In the genomic region with DNA sequence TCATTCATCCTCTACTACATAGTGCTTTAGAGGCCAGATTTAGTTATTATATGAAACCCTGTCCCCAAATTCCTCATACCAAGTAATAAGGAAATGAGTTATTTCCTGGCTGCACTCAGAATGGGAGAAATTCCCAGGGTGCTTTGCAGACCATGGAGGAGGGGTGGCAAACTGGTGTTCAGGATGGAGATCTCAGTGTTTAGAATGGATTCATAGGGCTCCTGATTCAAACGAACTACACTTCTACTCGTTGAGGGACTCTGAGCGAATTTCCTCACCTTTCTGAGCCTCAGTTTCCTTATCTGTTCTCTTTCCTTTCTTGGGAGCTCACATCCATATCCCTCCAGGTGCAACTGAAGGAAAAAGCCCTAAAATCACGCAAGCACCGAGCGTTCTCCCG, we compare ENCODE assay signal across 8 mouse cellular contexts. TPM values are rescaled to one million over a fixed set of nuclear protein-coding genes. Genes with fewer than 3 reads are reported as not detected.
DNase-seq lines count a peak whose midpoint lies in the region; ATAC-seq and TF ChIP-seq lines count a peak whose summit lies in the region.

No protein-coding gene starts in this region.

- no peak for DNase-seq in cerebellum, adult 2 months
- no peak for DNase-seq in cerebellum, adult 8-10 months
- no peak for DNase-seq in heart, postnatal 0 days (ENCODE audit: low spot score)
- peak; percentile 50 for DNase-seq in lung, postnatal 10 days
- DNase-seq in adrenal gland, postnatal 25 days: no peak
- no peak for DNase-seq in gastrocnemius, adult 18-20 months (ENCODE audit: low spot score)

- TF ChIP-seq CTCF in cerebellum, adult 2 months (IDR thresholded peaks at IDR 0.05; ENCODE audit: borderline replicate concordance, insufficient read depth, low read depth, low read length): no peak
- no peak for TF ChIP-seq CTCF in heart, postnatal 0 days (IDR thresholded peaks at IDR 0.05; ENCODE audit: low read depth)

- H3K4me2 ChIP-seq in heart, postnatal 0 days (ENCODE audit: low read depth, low read length): peak overlapping the region; percentile 74

- no peak for ATAC-seq in megakaryocyte, adult 5-6 weeks (ENCODE audit: poor library complexity, severe bottlenecking)
- ATAC-seq in heart, postnatal 0 days (ENCODE audit: insufficient read depth, low read depth): no peak

- no peak for TF ChIP-seq POLR2A in cerebellum, adult 2 months (IDR thresholded peaks at IDR 0.05; ENCODE audit: borderline replicate concordance, insufficient read depth, low read length)

- peaks cover 24% of the 10 kb centered on the region for H3K36me3 ChIP-seq in megakaryocyte, embryonic 14.5 days (replicated peaks; ENCODE audit: low read length)
- no peaks in the 10 kb centered on the region for H3K36me3 ChIP-seq in heart, postnatal 0 days (replicated peaks; ENCODE audit: control insufficient read depth, insufficient read depth, low read length)

- H3K27ac ChIP-seq in cerebellum, adult 2 months (ENCODE audit: insufficient read depth, low read length): peak overlapping the region; percentile 91
- H3K27ac ChIP-seq in heart, postnatal 0 days (ENCODE audit: low read depth): no peak overlapping the region

- TF ChIP-seq EP300 in heart, postnatal 0 days (IDR thresholded peaks at IDR 0.05; ENCODE audit: low read depth): no peak

- H3K9ac ChIP-seq in heart, postnatal 0 days (replicated peaks; ENCODE audit: low read depth, low read length): peak overlapping the region; percentile 58

- H3K9me3 ChIP-seq in megakaryocyte, embryonic 14.5 days: no peaks in the 10 kb centered on the region
- H3K9me3 ChIP-seq in heart, postnatal 0 days (replicated peaks; ENCODE audit: control insufficient read depth, low read length): no peaks in the 10 kb centered on the region

- H3K4me3 ChIP-seq in cerebellum, adult 2 months (replicated peaks; ENCODE audit: insufficient read depth, low read depth, low read length): peak overlapping the region; percentile 71
- peak overlapping the region; percentile 94 for H3K4me3 ChIP-seq in megakaryocyte, embryonic 14.5 days (replicated peaks)
- peak overlapping the region; percentile 79 for H3K4me3 ChIP-seq in heart, postnatal 0 days (ENCODE audit: low read depth, low read length)

- H3K27me3 ChIP-seq in cerebellum, adult 2 months (ENCODE audit: control insufficient read depth, insufficient read depth, low read length): no peaks in the 10 kb centered on the region
- no peaks in the 10 kb centered on the region for H3K27me3 ChIP-seq in megakaryocyte, embryonic 14.5 days (replicated peaks)
- H3K27me3 ChIP-seq in heart, postnatal 0 days (ENCODE audit: control insufficient read depth, insufficient read depth, low read length): peaks cover 23% of the 10 kb centered on the region

- WGBS in cerebellum, adult 2 months: 3% methylated on average over 7 of the region's 7 CpGs
- WGBS in heart, postnatal 0 days: 5% methylated on average over 7 of the region's 7 CpGs

- peaks cover 9% of the 10 kb centered on the region for H3K4me1 ChIP-seq in cerebellum, adult 2 months (ENCODE audit: control insufficient read depth, insufficient read depth, low read length)
- peaks cover 85% of the 10 kb centered on the region for H3K4me1 ChIP-seq in megakaryocyte, embryonic 14.5 days
- H3K4me1 ChIP-seq in heart, postnatal 0 days (ENCODE audit: control insufficient read depth, insufficient read depth): 0 out of 2 replicates have a peak, but pooled peaks cover 13% of the 10 kb centered on the region

RNA-seq across cellular contexts. Expression of a gene that starts 0.4 kb away (rescaled TPM):
- 16.3 and 17.1 TPM in 2 replicates for polyA plus RNA-seq in cerebellum, adult 2 months (2012; rRNA removed)
- 2.0 and 5.1 TPM in 2 replicates for polyA plus RNA-seq in megakaryocyte, embryonic 14.5 days (2012; ENCODE audit: insufficient read depth, low replicate concordance)
- 13.3 and 18.0 TPM in 2 replicates for total RNA-seq in megakaryocyte, adult 5-6 weeks (2015)
- 16.6 and 17.4 TPM in 2 replicates for total RNA-seq in megakaryocyte, adult 5-6 weeks (2017)
- 6.7 and 6.8 TPM in 2 replicates for total RNA-seq in heart, postnatal 0 days (2014; rRNA removed; ENCODE audit: low replicate concordance)
- 2.0 and 2.9 TPM in 2 replicates for polyA plus RNA-seq in heart, postnatal 0 days (2015; fragmentation: Nextera tagmentation; extraction: Ambion mirVana)
- 14.7 and 26.0 TPM in 2 replicates for total RNA-seq in adrenal gland, postnatal 25 days (2021)
- total RNA-seq in gastrocnemius, adult 18-20 months (2021): 10 to 100 TPM; 22.5 to 23.7 TPM

RNA-seq across cellular contexts. Expression of a gene that starts 43.7 kb away (rescaled TPM):
- polyA plus RNA-seq in cerebellum, adult 2 months (2012; rRNA removed): 66.7 and 69.5 TPM in 2 replicates
- 5.5 and 17.8 TPM in 2 replicates for polyA plus RNA-seq in megakaryocyte, embryonic 14.5 days (2012; ENCODE audit: insufficient read depth, low replicate concordance)
- total RNA-seq in megakaryocyte, adult 5-6 weeks (2015): 70.0 and 77.0 TPM in 2 replicates
- total RNA-seq in megakaryocyte, adult 5-6 weeks (2017): 31.8 and 39.4 TPM in 2 replicates
- 93.2 and 110 TPM in 2 replicates for total RNA-seq in heart, postnatal 0 days (2014; rRNA removed; ENCODE audit: low replicate concordance)
- polyA plus RNA-seq in heart, postnatal 0 days (2015; fragmentation: Nextera tagmentation; extraction: Ambion mirVana): 130 TPM in 2 replicates
- 52.7 and 59.6 TPM in 2 replicates for total RNA-seq in adrenal gland, postnatal 25 days (2021)
- total RNA-seq in gastrocnemius, adult 18-20 months (2021): 10 to 100 TPM; 68.6 to 70.6 TPM
